Mouse (Mus musculus) limb, embryonic 10.5 days (tissue): Measurements from ENCODE around the gene Igsf9. TPM values are rescaled to one million over a fixed set of nuclear protein-coding genes. Genes with fewer than 3 reads are reported as not detected.

Experiments used
- DNase-seq: peaks from one replicate; pipeline ENCODE4 v3.0.0-alpha.2; 2017; ENCODE audit warnings: low spot score
- H3K27ac ChIP-seq: fragments of 300-500 bp; sonication (generic); 2 replicates; pipeline ENCODE4 v1.5.1; 2016; ENCODE audit warnings: mild to moderate bottlenecking
- H3K27me3 ChIP-seq: fragments of 300-500 bp; sonication (generic); 2 replicates; pipeline ENCODE4 v1.6.1; 2016; ENCODE audit warnings: low read depth, mild to moderate bottlenecking; ENCODE audit not compliant: poor library complexity, severe bottlenecking
- H3K36me3 ChIP-seq: fragments of 300-500 bp; sonication (generic); 2 replicates; pipeline ENCODE4 v1.6.1; 2016; ENCODE audit warnings: mild to moderate bottlenecking, moderate library complexity
- H3K4me1 ChIP-seq: fragments of 300-500 bp; sonication (generic); 2 replicates; pipeline ENCODE4 v1.6.1; 2016
- H3K4me3 ChIP-seq: fragments of 300-500 bp; sonication (generic); 2 replicates; pipeline ENCODE4 v1.5.1; 2016; ENCODE audit warnings: mild to moderate bottlenecking, moderate library complexity
- H3K9me3 ChIP-seq: fragments of 300-500 bp; sonication (generic); replicated peaks from 2 replicates; pipeline ENCODE4 v1.6.1; 2016; ENCODE audit warnings: mild to moderate bottlenecking
- WGBS: fragments of 180-500 bp; shearing (Covaris S2); methylation state at CpG from one replicate; pipeline ENCODE4 v1.1.7; 2016; 5-methylcytosine and 5-hydroxymethylcytosine counted together
- polyA plus RNA-seq: library from polyadenylated mRNA; unstranded; fragments of >200 nt; fragmentation: Nextera tagmentation; extraction: Ambion mirVana; gene quantifications from 2 replicates; pipeline ENCODE4 v1.2.1, GENCODE M21; 2016

Igsf9 gene
- polyA plus RNA-seq, 1 experiment from 2014 or later: 85.8 TPM

DNA sequence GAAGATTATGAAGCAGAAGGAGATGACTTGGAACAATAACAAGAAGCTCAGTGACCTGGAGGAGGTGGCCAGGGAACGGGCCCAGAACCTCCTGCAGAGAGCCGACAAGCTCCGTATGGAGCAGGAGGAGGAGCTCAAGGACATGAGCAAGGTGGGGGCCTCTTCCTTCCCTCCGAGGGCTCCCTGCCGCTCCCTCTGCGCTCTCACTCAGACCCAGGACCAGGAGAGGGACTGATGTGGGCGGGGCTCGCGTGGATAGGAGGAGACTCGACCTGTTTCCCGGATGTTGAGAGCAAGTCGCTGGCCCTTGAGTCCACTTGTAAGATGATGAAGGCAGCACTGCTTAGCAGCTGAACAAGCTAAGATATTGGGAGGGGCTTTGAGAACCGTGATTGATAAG, 51.0 kb downstream of the Igsf9 start:
- peak overlapping the region; percentile 73 for H3K27ac ChIP-seq
- H3K4me3 ChIP-seq: peak overlapping the region; percentile 41
- H3K27me3 ChIP-seq: peaks cover 28% of the 10 kb centered on the region
- peak; percentile 66 for DNase-seq
- H3K9me3 ChIP-seq: no peaks in the 10 kb centered on the region
- WGBS: 2% methylated on average over 13 of the region's 13 CpGs
- no peaks in the 10 kb centered on the region for H3K36me3 ChIP-seq
- peaks cover 36% of the 10 kb centered on the region for H3K4me1 ChIP-seq

DNA sequence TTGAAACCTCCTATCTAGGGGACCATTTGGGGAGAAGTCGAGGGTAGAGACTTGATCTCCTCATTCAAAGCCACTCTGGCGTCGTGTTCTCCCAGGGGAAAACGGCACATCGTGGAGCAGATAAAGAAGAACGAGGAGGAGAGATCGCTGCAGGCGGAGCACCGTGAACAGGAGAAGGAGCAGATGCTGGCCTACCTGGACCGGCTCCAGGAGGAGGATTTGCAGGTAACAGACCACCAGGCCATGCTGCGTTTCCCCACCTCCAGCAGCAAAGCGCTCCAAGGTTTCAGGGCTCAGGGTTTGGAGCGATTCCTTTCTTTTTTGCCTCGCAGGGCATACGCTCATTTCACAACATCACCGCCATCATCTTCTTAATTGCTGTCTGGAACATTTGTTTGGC, 53.5 kb downstream of the Igsf9 start:
- WGBS: 88% methylated on average over 16 of the region's 16 CpGs
- no peak for DNase-seq
- Histone ChIP-seq H3K27me3 (peaks cover 27% of the 10 kb centered on the region), H3K36me3 (no peaks in the 10 kb centered on the region), H3K4me3 (no peak overlapping the region), H3K27ac (no peak overlapping the region), H3K9me3 (no peaks in the 10 kb centered on the region), H3K4me1 (peaks cover 34% of the 10 kb centered on the region)

DNA sequence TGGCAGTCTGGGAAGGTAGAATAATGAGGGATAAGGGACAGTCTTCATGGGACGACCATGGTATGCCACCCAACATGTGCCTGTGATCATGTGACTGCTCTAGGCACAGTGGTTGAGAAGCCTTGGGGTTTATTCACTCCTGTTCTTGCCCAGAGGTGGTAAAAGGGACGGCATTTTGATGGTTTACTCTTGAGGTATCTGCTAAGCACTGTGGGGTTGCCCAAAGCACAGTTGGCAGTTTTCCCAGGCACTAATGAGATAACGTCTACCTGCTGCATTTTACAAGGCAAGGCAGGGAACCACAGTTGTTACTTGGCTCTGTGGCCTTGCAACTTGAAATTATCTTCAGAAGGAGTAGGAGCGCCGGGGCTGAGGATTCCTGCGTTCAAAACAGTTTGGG, 58.2 kb downstream of the Igsf9 start:
- 76% methylated on average over 6 of the region's 6 CpGs for WGBS
- DNase-seq: no peak
- Histone ChIP-seq H3K4me3 (no peak overlapping the region), H3K4me1 (peaks cover 20% of the 10 kb centered on the region), H3K27ac (no peak overlapping the region), H3K9me3 (no peaks in the 10 kb centered on the region), H3K27me3 (peaks cover 16% of the 10 kb centered on the region), H3K36me3 (no peaks in the 10 kb centered on the region)

DNA sequence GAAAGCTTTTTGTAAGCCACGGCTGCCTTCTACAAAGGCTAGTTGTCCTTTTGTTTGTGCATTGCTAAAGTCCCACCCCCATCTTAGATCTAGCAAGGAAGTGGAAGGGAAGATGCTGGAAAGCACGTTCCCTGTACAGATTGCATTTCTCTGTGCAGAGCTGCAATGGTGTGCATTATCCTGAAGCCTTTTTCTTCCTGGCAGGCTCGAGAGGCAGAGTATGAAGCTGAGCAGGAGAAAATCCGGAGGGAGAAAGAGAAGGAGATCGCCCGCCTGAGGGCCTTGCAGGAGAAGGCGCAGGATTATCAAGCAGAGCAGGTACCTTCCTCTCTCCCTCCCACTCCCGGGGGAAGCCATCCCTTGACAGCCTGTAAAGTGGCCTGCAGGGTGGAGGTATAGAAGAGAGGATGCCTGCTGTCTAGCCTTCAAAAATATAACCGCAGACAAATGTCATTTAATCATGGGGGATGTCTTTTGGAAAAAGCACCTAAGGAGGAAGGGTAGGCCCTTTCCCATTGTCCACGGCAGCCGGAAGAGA, 58.8 kb downstream of the Igsf9 start:
- no peak for DNase-seq
- 64% methylated on average over 11 of the region's 11 CpGs for WGBS
- H3K27me3 ChIP-seq: peaks cover 16% of the 10 kb centered on the region
- H3K36me3 ChIP-seq: no peaks in the 10 kb centered on the region
- no peaks in the 10 kb centered on the region for H3K9me3 ChIP-seq
- peaks cover 20% of the 10 kb centered on the region for H3K4me1 ChIP-seq
- H3K4me3 ChIP-seq: no peak overlapping the region
- H3K27ac ChIP-seq: no peak overlapping the region

DNA sequence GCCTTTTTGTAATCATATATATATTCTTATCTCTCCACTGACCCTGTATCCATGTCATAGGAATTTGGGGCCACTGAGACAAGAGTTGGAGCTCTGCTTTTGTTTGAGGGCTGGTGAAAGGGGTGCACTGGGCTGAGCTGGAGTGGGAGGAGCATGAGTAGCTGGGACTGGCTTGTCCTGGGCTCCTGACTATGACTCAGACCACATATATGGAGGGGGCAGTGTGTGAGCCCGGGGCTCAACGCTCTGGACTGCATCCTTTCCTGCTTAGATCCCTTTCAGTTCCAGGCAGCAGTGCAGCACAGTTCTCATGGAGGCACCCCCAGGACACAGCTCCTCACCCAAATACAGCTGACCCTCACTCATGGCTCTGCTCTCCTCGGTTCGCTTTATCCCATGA, 64.5 kb downstream of the Igsf9 start:
- no peaks in the 10 kb centered on the region for H3K9me3 ChIP-seq
- H3K36me3 ChIP-seq: no peaks in the 10 kb centered on the region
- 85% methylated on average over 4 of the region's 4 CpGs for WGBS
- no peak overlapping the region for H3K27ac ChIP-seq
- H3K4me3 ChIP-seq: no peak overlapping the region
- no peak for DNase-seq
- peaks cover 38% of the 10 kb centered on the region for H3K4me1 ChIP-seq
- peaks cover 27% of the 10 kb centered on the region for H3K27me3 ChIP-seq

Other genes with a start within 250 kb of the Igsf9 start
- gene Atp1a4, start 223.4 kb upstream of the Igsf9 start, polyA plus RNA-seq: not detected in 2 replicates
- 30.0 and 40.8 TPM in 2 replicates for gene Igsf8, start 220.1 kb upstream of the Igsf9 start, polyA plus RNA-seq
- 0.62 and 3.2 TPM in 2 replicates for gene Atp1a2, start 183.7 kb upstream of the Igsf9 start, polyA plus RNA-seq
- gene Kcnj9, start 152.5 kb upstream of the Igsf9 start, polyA plus RNA-seq: 0.10 TPM in 1 of 2 replicates, not detected in the other
- 0.05 TPM in 2 replicates for gene Kcnj10, start 140.6 kb upstream of the Igsf9 start, polyA plus RNA-seq
- gene Pigm, start 105.2 kb upstream of the Igsf9 start, polyA plus RNA-seq: 9.9 and 10.5 TPM in 2 replicates
- gene Slamf9, start 6.4 kb upstream of the Igsf9 start, polyA plus RNA-seq: 0.18 TPM in 1 of 2 replicates, not detected in the other
- 77.0 and 84.6 TPM in 2 replicates for gene Tagln2, start 18.3 kb downstream of the Igsf9 start, polyA plus RNA-seq
- 0.67 and 1.0 TPM in 2 replicates for gene Cfap45, start 39.0 kb downstream of the Igsf9 start, polyA plus RNA-seq
- gene Vsig8, start 74.2 kb downstream of the Igsf9 start, polyA plus RNA-seq: 0.13 TPM in 1 of 2 replicates, not detected in the other
- gene Slamf8, start 108.8 kb downstream of the Igsf9 start, polyA plus RNA-seq: 0.11 TPM in 1 of 2 replicates, not detected in the other
- gene Fcrl6, start 120.8 kb downstream of the Igsf9 start, polyA plus RNA-seq: 0.21 and 0.58 TPM in 2 replicates
- gene Dusp23, start 151.2 kb downstream of the Igsf9 start, polyA plus RNA-seq: 8.6 and 12.0 TPM in 2 replicates
- gene Crp, start 216.3 kb downstream of the Igsf9 start, polyA plus RNA-seq: not detected in 2 replicates